Mouse (Mus musculus) myocyte (in vitro differentiated cells): ENCODE measurements around the gene Tbc1d2.

ENCODE experiments used
- E2F4 ChIP-seq: IDR thresholded peaks from one replicate; pipeline ENCODE4 v1.6.1; 2011; ENCODE audit warnings: mild to moderate bottlenecking, control low read depth, moderate library complexity; ENCODE audit not compliant: insufficient read depth
- POLR2A ChIP-seq: IDR thresholded peaks from one replicate; pipeline ENCODE4 v1.6.1; 2011; ENCODE audit warnings: low read depth, mild to moderate bottlenecking, control low read depth, moderate library complexity; ENCODE audit not compliant: insufficient read length
- POLR2AphosphoS2 ChIP-seq: IDR thresholded peaks from one replicate; pipeline ENCODE4 v1.6.1; 2011; ENCODE audit warnings: low read depth, control low read depth; ENCODE audit not compliant: insufficient read length
- TCF12 ChIP-seq: IDR thresholded peaks from one replicate; pipeline ENCODE4 v1.6.1; 2011; ENCODE audit warnings: mild to moderate bottlenecking, control low read depth; ENCODE audit not compliant: poor library complexity, insufficient read depth, severe bottlenecking
- TCF3 ChIP-seq: IDR thresholded peaks from one replicate; pipeline ENCODE4 v1.6.1; 2011; ENCODE audit warnings: low read depth, control low read depth; ENCODE audit not compliant: insufficient read length
- USF1 ChIP-seq: IDR thresholded peaks from one replicate; pipeline ENCODE4 v1.6.1; 2011; ENCODE audit warnings: low read depth, mild to moderate bottlenecking, control low read depth, moderate library complexity

- TF ChIP-seq POLR2A = no peak
- no peak for TF ChIP-seq E2F4
- no peak for TF ChIP-seq TCF12
- TF ChIP-seq POLR2AphosphoS2 = no peak
- TF ChIP-seq TCF3 = no peak
- TF ChIP-seq USF1 = no peak
These were observed 8.9 kb upstream of the Tbc1d2 start for GRCm38 (mm10) chr4:46658946-46659345.
